ENCODE assay signal across 8 mouse cellular contexts in genomic region chr5:110598298-110599095, GRCm38 (mm10). TPM values are rescaled to one million over a fixed set of nuclear protein-coding genes. Genes with fewer than 3 reads are reported as not detected.
DNase-seq lines count a peak whose midpoint lies in the region; ATAC-seq lines count a peak whose summit lies in the region.

No protein-coding gene starts in this region.

- no peak for ATAC-seq in hindbrain, embryonic 13.5 days (ENCODE audit: low FRiP score)

- H3K9me3 ChIP-seq in hindbrain, embryonic 10.5 days, result no peaks in the 10 kb centered on the region
- no peaks in the 10 kb centered on the region for H3K9me3 ChIP-seq in hindbrain, embryonic 13.5 days

- no peaks in the 10 kb centered on the region for H3K36me3 ChIP-seq in hindbrain, embryonic 10.5 days
- peaks cover 16% of the 10 kb centered on the region for H3K36me3 ChIP-seq in hindbrain, embryonic 13.5 days

- WGBS in hindbrain, embryonic 10.5 days, result 35% methylated on average over 12 of the region's 12 CpGs
- WGBS in hindbrain, embryonic 13.5 days, result 46% methylated on average over 10 of the region's 12 CpGs

- H3K4me1 ChIP-seq in hindbrain, embryonic 10.5 days (replicated peaks), result peaks cover 6% of the 10 kb centered on the region
- peaks cover 20% of the 10 kb centered on the region for H3K4me1 ChIP-seq in hindbrain, embryonic 13.5 days (replicated peaks)

- no peak overlapping the region for H3K4me3 ChIP-seq in hindbrain, embryonic 10.5 days
- H3K4me3 ChIP-seq in hindbrain, embryonic 13.5 days, result no peak overlapping the region

- H3K4me2 ChIP-seq in hindbrain, embryonic 13.5 days, result no peak overlapping the region

- H3K27me3 ChIP-seq in hindbrain, embryonic 10.5 days (ENCODE audit: insufficient read depth, poor library complexity, severe bottlenecking), result no peaks in the 10 kb centered on the region
- H3K27me3 ChIP-seq in hindbrain, embryonic 13.5 days, result peaks cover 5% of the 10 kb centered on the region; the same call in 1 of the 2 replicates

- H3K27ac ChIP-seq in hindbrain, embryonic 10.5 days, result 0 out of 2 replicates have a peak overlapping the region, but pooled peaks have one; percentile 3
- no peak overlapping the region for H3K27ac ChIP-seq in hindbrain, embryonic 13.5 days

- DNase-seq in hindbrain, embryonic 10.5 days (ENCODE audit: low spot score), result no peak
- peak; percentile 8 to 11 for DNase-seq in spleen, postnatal 36 days (ENCODE audit: low spot score in 2 of 2)
- DNase-seq in spleen, postnatal 14 days (ENCODE audit: low spot score in 2 of 2), result no peak
- peak; percentile 29 for DNase-seq in kidney, postnatal 14 days
- peak; percentile 9 to 19 for DNase-seq in thymus, postnatal 36 days
- no peak for DNase-seq in cerebellum, adult 9-11 months
- DNase-seq in B cell, adult 2 months, result no peak

- no peak overlapping the region for H3K9ac ChIP-seq in hindbrain, embryonic 13.5 days

RNA-seq across cellular contexts. Expression of gene Galnt9, which starts 54.3 kb away (rescaled TPM):
- polyA plus RNA-seq in hindbrain, embryonic 10.5 days (2016; fragmentation: Nextera tagmentation; extraction: Ambion mirVana), result 4.5 and 6.4 TPM in 2 replicates
- 15.5 and 16.1 TPM in 2 replicates for polyA plus RNA-seq in hindbrain, embryonic 13.5 days (2015; fragmentation: Nextera tagmentation; extraction: Ambion mirVana)

RNA-seq across cellular contexts. Expression of gene Noc4l, which starts 54.7 kb away (rescaled TPM):
- 78.6 and 81.2 TPM in 2 replicates for polyA plus RNA-seq in hindbrain, embryonic 10.5 days (2016; fragmentation: Nextera tagmentation; extraction: Ambion mirVana)
- 41.6 and 41.8 TPM in 2 replicates for polyA plus RNA-seq in hindbrain, embryonic 13.5 days (2015; fragmentation: Nextera tagmentation; extraction: Ambion mirVana)

RNA-seq across cellular contexts. Expression of gene Ddx51, which starts 54.8 kb away (rescaled TPM):
- 25.7 and 33.7 TPM in 2 replicates for polyA plus RNA-seq in hindbrain, embryonic 10.5 days (2016; fragmentation: Nextera tagmentation; extraction: Ambion mirVana)
- polyA plus RNA-seq in hindbrain, embryonic 13.5 days (2015; fragmentation: Nextera tagmentation; extraction: Ambion mirVana), result 14.8 and 16.5 TPM in 2 replicates

Comparison
In these comparisons a context has a peak if more than half of its experiments do, and no peak if none do; other contexts are left out.
1. DNase-seq: peak in spleen, postnatal 36 days (2 of 2), kidney, postnatal 14 days (single experiment) and thymus, postnatal 36 days (2 of 2); none in hindbrain, embryonic 10.5 days (single experiment), spleen, postnatal 14 days (0 of 2), cerebellum, adult 9-11 months (single experiment) and B cell, adult 2 months (0 of 2).